Mouse (Mus musculus) adrenal gland, postnatal 25 days (tissue): Measurements from ENCODE around the gene Dohh. TPM values are rescaled to one million over a fixed set of nuclear protein-coding genes. Genes with fewer than 3 reads are reported as not detected.

Experiments
- DNase-seq: peaks from one replicate; pipeline ENCODE4 v3.0.0; 2021; ENCODE audit warnings: mixed read lengths
- long read RNA-seq: library from polyadenylated mRNA; stranded (forward); transcript quantifications from one replicate; pipeline ENCODE4 v2.0.0, GENCODE M21; 2021
- total RNA-seq: library from RNA; stranded (reverse); gene quantifications from 2 replicates; pipeline ENCODE4 v1.2.3, GENCODE M21; 2021

The Dohh gene
- 48.4 and 52.7 TPM in 2 replicates for total RNA-seq
- long read RNA-seq, transcript Dohh-201 (5 exons, 1,444 nt): major isoform, 79 of 89 reads
- long read RNA-seq, partial matches to known transcripts: 3 of 89 reads
- long read RNA-seq, other reads (novel, unspliced or antisense): 6 of 89 reads

DNA sequence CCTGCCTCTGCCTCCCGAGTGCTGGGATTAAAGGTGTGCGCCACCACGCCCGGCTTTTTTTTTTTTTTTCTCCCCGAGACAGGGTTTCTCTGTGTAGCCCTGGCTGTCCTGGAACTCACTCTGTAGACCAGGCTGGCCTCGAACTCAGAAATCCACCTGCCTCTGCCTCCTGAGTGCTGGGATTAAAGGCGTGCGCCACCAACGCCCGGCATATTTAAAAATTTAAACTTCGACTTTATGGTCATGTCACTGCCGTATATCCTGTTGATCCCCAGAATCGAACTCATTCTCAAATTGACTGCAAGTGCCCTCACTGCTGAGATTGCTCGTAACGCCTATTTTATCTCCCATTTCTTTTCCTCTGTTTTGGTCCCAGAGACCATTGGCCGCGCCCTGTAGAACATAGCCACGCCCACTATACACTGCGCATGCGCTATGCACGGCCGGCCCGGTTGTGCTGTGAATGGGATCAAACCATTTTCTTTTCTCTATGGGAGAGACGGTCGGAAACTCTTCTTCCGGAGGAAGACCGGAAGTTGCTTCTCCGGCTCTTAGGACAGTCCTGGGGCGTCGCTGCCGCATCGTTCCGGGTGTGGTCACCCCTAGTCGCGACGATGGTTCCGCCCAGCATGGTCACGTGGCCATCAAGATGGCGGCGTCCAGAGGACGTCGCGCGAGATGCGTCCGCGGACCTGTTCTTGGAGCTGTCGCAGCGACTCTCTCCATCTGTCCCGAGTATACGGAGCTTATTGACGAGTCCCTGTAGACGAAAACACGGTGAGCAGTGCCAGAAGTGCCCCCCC, at the start of gene Dohh, which contains the start of gene Gm48551:
Gene Dohh (plus strand): TSS at position 627 of the 803 bp plus-strand sequence.
Gene Gm48551 (plus strand): TSS at position 665 of the 803 bp plus-strand sequence.
- DNase-seq: peak; percentile 99

DNA sequence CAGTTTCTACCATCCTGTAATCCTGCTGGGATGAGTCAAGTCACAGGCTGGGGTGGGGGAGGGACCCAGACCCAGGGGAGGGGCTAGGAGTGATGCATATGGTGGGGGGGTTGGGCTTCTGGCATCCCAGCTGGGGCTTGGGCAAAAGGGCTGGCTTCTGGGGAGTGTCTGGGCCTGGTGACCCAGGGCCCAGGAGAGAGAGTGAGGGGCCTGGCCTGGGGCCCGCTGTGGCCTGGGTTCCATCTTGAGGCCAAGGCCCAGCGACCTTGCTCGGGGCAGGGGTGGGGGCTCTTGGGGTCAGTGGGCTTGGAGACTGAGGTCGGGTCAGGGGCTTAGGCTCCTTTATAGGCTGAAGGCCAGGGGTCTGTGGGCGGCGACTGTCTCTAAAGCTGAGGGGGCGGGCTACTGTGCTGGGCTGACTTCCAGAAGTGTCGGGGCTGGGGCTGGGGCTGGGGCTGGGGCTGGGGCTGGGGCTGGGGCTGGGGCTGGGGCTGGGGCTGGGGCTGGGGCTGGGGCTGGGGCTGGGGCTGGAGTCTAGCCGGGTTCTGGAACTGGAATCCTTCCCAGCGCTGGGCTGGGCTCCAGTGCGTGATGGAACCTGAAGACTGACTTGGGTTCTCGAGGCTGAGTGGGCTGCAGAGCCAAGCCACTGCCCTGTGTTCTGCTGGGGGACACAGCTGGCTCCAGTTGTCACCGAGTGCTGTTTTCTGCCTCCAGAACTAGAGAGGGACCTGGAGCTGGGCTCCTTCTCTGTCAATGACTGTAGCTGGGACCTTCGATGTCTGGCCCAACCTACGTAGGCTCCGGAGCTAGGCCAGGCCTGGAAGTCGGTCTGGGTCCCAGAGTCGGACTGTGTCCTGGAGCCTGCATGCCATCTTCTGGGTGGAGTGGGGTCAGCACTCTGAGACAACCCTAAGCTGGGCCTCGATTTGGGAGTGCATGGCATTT, 48.6 kb upstream of the Dohh start:
- no peak for DNase-seq

DNA sequence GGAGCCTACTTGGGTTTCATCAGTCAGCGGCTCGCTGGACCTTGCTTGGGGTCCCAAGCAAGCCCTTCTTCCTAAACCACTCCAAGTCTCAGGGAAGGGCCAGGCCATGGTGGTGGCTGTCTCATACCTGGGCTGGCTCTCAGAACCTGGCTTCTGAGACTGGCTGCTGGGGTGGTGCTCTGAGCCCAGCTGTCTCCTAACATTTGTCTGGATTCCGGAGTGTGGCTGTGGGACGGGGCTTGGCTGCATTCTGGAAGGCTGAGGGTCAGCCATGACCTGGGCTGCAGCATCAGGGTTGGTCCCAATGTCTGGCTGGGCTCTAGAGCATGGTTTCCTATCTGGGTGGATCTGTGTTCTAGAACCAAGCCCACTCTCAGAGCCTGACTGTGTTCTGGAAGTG, 47.7 kb upstream of the Dohh start:
- DNase-seq: no peak

DNA sequence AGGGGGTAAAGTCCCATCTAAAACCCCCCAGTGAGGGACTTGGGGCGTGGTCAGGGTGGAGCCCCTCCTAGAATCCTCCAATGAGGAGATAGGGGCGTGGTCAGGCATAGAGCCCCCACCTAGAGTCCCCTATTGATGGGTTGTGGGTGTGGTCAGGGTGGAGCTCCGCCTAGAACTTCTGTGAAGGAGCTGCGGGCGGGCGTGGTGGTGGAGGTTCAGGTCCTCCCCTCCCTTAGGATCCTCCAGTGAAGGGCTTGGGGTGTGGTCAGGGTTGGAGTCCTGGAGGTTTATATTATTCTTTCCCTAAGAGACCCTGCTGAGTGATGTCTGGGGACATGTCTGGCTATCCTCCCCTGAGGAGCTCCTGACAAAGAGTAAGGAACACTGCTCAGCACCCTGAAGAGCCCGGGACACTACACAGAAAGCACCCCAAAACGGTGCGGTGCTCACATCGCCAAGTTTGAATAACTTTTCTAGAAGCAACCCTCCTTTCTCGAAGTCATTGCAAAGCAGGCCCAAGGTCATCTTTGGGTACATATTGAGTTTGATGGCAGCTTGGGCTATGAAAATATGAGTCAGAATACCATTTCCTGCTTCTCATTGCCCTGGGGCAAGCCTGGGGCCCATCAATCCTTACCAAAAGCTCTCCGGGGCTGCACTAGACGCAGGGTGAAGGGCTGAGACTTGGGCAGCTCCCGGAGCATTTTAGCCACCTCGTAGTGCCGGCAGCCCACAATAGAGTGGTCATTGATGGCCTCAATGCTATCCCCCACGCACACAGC, 43.5 kb upstream of the Dohh start:
- no peak for DNase-seq

DNA sequence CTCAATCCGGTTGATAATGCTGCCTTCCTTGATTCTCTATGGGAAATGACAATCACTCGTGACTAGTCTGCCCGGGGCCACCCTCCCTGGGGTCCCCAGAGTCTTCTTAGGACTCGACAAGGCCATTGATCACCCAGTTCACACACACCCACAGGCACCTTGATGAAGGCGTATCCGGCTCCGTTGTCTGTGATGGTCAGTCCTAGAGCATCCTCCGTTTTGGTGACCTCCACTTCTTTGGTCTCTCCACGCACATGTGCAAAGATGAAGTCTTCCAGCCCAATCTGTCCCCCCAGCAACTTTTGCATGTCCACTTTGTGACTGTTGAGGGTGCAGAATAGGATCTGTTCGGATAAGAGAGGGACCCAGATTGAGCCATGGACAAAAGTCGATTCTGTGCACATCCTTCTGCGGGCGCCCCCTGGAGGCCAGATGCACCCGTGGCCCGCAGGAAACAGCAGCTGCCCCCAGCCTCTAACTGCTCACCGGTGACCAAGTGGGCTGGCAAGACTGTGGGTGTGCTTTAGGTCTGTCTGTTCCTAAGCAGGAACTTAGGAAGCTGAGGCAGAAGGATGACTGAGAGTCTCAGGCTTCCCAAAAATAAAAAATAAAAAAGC, 42.8 kb upstream of the Dohh start:
- peak; percentile 83 for DNase-seq

DNA sequence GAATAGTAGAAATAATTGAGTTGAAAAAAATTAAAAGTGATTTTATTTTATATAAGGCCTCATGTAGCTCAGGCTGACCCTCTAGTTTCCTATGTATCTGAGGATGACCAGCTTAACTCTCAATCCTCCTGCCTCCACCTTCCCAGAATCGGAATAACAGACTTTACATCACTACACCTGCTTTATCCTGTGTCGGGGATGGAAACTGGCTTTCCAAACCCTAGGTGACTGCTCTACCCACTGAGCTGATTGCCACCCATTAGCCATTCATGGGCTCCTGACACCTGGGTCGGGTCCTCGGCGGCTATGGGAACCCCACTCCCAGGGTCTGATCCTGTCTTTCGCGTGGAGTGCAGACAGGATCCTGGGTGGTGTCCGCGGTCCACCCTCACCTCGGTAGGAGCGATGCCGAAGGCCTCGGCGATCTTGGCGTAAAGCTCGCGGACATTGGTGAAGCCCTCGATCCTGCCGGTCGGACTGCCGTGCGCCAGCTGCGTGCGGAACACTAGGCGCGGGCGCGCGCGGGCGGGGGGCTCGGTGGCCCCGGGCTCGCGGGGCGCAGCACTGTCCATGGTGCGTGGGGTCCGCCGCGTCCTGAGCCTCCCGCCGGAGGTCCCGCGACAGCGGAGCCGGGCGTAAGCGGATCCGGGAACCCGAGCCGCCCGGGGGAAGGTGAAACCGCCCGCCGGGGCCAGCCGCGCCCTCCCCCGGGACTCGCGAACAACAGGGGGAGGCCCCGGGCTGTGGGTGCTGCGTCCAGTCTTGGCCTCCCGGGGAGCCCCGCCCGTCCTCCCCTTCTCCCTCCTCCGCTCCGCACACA, 41.3 kb upstream of the Dohh start, which contains the start of gene Gipc3:
Gene Gipc3 (minus strand): TSS at position 581 of the 820 bp plus-strand sequence.
- DNase-seq: peak; percentile 50

DNA sequence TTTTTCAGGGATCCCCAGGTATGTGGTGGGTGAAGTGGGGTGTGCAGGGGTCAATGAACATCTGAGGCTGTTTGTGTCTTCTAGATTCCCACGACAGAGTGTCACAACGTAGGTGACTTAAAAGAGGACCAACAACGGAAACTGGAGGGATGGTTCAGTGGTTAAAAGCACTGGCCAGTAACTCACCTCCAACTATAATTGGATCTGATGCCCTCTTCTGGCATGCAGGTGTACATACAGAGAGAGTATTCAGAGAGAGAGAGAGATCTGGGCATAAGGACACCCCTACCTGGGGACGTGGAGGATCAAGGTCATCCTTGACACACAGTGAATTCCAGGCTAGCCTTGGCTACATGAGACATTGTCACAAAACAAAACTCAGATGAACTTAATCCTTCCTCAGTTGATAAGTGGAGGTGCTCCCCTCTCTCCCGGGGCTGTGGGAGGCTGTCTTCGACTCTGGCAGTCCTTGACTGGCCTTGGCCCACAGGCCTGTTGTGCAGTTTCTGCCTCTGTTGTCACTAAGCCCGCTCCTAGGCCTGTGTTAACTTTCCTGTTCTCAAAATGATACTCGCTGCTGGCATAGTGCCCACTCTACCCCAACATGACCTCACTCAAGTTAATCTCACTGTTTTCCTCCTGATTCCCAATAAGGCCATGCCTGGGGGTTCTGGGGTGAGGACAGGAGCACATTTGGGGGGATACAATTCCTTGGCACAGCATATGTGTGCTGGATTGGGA, 39.6 kb upstream of the Dohh start:
- peak; percentile 56 for DNase-seq

DNA sequence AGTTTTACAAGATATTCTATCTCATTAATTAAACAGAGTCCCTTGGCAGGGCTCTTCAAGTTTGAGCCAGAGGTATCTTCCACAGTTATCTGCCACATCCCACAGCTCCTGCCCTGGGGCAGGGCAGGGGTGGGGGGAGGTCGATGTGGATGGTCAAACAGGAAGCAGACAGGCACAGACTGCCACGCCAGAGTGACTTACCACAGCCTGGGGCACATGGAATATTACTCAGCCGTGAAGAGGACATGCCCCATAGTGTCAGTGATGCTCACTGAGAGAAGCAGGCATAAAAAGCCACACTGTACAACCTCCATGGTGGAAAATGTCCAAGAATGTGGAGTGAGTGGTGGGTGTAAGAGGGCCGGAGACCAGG, 39.1 kb upstream of the Dohh start:
- no peak for DNase-seq

DNA sequence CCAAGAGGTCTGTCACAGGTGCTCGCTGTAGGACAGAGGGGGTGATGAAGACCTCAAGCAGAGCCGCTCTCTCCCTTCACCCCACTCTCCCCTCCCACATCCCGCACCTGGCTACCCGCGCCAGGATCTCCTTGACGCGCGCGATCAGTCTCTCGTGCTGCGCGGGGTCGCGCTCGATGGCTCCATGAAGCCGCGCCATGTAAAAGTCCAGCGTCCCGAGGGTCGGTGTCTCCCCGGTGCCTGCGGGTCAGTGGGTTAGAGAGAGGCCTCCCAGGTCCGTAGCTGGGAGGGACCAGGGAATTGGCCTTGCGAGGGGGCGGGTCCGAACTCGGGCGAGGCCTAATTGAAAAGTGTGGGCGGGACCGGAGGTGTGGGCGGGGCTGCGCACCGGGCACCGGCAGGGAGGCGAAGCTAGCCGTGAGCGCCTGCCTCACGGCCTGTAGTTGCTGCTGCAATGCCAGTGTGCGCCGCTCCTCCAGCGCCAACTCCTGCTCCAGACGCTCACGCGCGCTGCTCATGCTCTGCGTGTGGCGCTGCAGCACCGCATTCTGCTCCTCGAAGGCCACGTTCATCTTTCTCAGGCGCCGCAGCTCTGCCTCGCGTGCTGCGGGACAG, 37.7 kb upstream of the Dohh start:
- peak; percentile 89 for DNase-seq

DNA sequence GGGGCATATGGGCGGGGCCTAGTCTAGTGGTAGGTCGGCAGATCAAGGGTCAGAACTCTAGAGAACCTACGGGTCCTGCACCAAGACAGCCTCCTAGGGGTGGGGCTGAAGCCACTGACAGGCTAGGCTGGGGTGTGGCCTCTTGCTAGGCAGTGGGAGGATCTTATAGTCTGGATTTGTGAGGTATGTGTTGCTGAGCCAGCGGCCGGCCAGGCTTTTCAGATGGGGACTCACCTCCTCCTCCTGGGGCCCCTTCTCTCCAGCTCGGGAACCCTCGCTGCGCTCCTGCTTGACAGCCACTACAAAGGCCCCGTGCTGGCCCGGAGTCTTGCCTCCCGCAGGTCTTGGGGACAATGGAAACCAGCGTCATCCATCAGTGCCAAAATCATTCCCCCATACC, 35.1 kb upstream of the Dohh start:
- DNase-seq: peak; percentile 47

DNA sequence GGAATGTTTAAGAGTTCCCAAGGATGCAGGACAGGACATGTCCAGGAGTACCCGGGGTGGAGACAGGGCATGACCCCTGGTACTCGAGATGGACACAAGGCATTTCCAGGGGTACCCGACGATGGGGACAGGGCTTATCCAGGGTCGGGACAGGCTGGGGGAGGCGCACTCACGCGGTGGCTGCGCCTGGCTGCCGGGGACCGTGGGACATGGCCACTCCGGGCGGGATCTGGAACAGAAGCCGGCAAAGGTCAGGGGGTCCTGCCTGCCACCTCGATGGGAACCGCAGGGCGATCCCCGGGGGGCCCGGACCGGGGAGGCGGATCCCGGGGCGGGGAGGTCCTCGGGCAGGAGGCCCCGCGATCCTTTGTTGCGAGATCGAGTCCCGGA, 34.3 kb upstream of the Dohh start:
- DNase-seq: no peak

DNA sequence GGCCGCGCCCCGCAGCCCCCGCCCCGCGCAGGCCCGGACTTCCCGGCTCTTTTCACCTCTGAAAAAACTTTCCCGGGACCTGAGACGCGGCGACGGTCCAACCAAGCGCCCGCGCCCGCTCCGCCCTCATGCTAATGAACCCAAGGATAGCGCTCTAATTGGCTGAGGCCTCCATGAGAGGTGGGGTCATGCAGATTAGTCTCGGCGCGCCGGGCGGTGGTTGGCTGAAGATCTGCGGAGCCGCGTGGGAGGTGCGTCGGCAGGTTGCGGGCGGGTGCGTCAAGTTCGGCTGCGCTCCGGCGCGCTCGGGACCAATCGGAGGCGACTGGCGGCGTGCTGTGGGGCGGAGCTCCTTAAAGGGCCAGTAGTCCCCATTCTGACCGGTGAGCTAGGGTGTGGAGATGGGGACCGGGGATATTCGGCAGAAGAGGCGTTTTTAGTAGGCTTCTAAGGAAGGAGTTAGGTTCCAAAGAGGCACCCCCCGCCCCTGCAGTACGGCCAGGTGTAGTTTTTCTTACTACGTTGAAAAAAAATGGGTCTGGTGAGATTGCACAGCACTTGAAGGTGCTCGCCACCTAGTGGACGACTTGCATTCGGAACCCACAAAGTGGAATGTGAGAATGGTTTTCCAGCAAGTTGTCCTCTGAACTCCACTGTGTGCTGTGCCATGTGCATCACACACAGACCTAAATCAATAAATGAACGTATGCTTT, 33.7 kb upstream of the Dohh start, which contains the start of gene Hmg20b:
Gene Hmg20b (minus strand): TSS at position 130 of the 713 bp plus-strand sequence.
- peak; percentile 99 for DNase-seq

DNA sequence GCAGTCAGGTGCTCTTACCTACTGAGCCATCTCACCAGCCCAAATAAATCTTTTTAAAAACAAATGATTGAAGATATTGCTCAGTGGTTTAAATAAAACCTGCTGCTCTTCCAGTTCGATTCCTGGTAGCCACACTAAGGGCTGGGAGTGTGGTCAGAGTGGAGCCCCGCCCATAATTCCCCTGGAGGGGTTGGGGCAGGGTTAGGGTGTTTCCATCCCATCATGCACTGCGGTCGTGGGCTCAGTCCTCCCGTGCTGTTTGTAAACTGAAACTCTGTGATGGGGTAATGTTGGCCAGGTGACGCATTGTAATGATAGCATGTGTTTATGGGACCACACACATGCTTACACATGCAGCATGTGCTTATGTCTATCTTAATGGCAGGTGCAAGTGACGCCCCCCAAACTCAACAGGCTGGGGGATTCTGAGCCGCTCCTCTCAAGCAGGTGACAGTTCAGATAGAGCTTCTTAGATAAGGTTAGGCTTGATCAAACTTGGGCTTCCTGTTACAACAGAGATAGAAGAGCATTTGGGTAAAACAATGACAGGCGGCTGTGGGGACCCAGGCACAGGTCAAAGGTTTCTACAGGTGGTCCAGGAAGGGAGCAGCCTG, 32.4 kb upstream of the Dohh start:
- no peak for DNase-seq

DNA sequence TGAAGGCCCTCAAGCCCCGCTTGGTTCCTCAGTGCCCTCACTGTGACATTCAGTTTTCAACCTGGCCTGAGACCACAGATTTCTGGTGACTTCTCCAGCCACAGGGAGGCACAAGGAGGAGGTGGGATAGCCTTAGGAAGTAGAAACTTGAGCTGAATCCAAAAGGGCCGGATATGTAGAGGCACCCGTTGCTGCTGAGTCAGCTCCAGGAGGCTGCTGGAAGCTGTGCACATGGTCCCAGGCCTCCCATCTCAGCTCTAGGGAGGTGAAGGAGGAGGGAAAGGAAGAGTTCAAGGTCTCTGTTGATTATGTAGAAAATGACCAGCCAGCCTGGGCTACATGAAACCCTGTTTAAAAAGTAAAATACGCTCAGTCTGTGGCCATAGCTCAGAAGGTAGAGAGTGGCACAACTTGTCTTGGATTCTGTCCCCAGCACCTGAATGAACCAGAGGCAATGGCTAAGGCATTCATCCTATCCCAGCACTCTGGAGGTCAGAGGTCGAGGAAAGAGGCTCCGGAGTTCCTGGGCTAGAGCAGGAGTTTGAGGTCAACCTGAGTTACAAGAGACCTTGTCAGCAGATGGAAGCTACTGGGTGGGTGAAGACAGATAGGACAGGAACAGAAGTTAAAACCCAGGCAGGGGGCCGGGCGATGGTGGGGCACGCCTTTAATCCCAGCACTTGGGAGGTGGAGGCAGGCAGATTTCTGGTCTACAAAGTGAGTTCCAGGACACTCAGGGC, 29.3 kb upstream of the Dohh start:
- DNase-seq: no peak

DNA sequence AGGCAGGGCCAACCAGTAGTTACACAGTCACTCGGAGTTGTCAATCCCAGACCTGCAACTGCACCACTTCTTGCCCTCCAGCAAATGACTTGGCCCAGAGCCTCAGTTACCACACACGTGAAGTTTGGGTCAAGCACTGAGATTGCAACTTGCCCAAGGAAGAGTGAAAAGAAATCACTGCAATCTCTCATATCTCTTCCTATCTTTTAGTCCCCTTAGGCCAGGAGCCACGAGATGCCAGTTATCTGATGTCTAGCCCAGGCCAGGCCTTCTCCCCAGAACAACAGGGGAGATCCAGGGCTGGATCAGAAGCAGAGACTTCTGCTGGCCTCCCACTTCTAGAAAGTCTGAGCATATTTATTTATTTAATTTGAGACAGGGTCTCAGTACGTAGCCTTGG, 28.7 kb upstream of the Dohh start:
- DNase-seq: no peak

DNA sequence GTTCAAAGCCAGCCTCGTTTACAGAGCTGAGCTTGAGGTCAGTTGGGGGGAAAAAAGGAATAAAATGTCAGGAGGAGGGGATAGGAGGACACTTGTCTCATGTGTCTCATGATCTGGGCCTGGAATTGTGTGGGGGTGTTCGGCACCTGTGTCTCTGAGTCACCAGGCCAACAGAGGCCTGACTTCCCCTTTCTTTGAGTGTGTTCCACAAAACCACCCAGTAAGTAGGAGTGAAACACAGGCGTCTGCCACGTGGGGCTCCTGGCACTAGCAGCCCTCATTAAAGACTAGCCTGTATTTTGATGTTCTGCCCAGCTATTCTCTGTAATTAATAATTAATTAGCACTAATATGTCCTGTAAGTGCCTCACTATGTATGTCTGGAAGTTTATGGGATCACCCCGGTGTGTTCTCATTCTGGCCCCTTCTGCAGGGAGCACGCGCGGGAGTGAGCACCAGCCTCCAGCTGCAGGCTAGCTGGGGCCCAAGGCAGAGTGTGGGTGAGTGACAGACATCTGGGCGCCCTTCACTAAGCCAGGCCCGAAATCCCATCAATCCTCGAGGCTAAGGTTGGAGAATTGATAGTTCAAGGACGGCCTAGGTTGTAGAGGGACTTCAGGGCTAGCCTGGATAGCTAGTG, 27.8 kb upstream of the Dohh start:
- no peak for DNase-seq
